Mouse (Mus musculus): ENCODE results near the gene Ap1b1.
A peak's percentile ranks its signal among the peaks of the same experiment; 100 is the strongest.
"Not testable (repeated sequence)": the region's sequence is repeated elsewhere in the genome, so short reads cannot be mapped to it uniquely, and the experiment has no call there.

The Ap1b1 gene

GRCm38 (mm10) chr11:5062860-5063505, 76.4 kb downstream of the Ap1b1 start:
- no peak for DNase-seq

GRCm38 (mm10) chr11:5063561-5064281, 77.1 kb downstream of the Ap1b1 start:
- DNase-seq = no peak

GRCm38 (mm10) chr11:5064282-5065055, 77.8 kb downstream of the Ap1b1 start:
- no peak for DNase-seq

GRCm38 (mm10) chr11:5065056-5065821, 78.6 kb downstream of the Ap1b1 start, which contains the start of gene Gas2l1:
TSS of gene Gas2l1 (minus strand) at chr11:5065327.
- peak; percentile 91 for DNase-seq

GRCm38 (mm10) chr11:5067063-5067462, 80.4 kb downstream of the Ap1b1 start:
- DNase-seq = no peak

GRCm38 (mm10) chr11:5068126-5068971, 81.7 kb downstream of the Ap1b1 start:
- DNase-seq = no peak

- no peak for DNase-seq
Observed at GRCm38 (mm10) chr11:5074882-5075281, 88.3 kb downstream of the Ap1b1 start.

GRCm38 (mm10) chr11:5075760-5076159, 89.1 kb downstream of the Ap1b1 start:
- no peak for DNase-seq

GRCm38 (mm10) chr11:5076843-5077242, 90.2 kb downstream of the Ap1b1 start:
- DNase-seq = not testable (repeated sequence)

GRCm38 (mm10) chr11:5089147-5089546, 102.5 kb downstream of the Ap1b1 start:
- DNase-seq = no peak

- no peak for DNase-seq
Observed at GRCm38 (mm10) chr11:5091706-5092105, 105.1 kb downstream of the Ap1b1 start.
